Mouse (Mus musculus) heart, adult 8-10 months (tissue): ENCODE data around the gene Pdlim7. TPM values are rescaled to one million over a fixed set of nuclear protein-coding genes. Genes with fewer than 3 reads are reported as not detected.

Source experiments
- DNase-seq: peaks from one replicate; pipeline ENCODE4 v3.0.0; 2022; ENCODE audit warnings: low spot score
- total RNA-seq, 4 experiments: library from RNA; stranded (reverse); gene quantifications; 2 replicates each; pipeline ENCODE4 v1.2.4; 2022

Gene Pdlim7
- total RNA-seq, 4 experiments from 2014 or later = 38.4 to 49.4 (median 49.0) TPM

DNA sequence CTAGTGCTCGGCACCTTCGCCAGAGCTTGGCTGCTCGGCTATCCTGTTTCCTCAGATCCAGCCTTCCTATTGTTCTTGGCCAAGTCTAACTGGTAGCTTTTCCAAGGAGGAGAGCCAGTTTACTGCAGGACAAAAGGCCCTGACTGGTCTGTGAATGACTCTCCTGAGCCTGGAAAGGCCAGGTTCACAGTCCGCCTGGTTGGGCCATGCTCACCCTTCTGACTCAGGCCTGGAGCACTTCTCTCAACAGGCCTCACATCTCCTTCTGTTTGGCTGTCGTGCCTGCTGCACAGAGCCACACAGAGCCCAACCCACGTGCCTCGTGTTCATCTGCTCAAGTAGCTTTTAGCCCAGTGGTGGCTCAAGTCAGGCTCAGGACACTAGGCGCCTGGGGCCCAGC, 9.3 kb upstream of the Pdlim7 start:
- DNase-seq = peak; percentile 31

GRCm38 (mm10) chr13:55519606-55520005, 6.1 kb upstream of the Pdlim7 start:
- no peak for DNase-seq

DNA sequence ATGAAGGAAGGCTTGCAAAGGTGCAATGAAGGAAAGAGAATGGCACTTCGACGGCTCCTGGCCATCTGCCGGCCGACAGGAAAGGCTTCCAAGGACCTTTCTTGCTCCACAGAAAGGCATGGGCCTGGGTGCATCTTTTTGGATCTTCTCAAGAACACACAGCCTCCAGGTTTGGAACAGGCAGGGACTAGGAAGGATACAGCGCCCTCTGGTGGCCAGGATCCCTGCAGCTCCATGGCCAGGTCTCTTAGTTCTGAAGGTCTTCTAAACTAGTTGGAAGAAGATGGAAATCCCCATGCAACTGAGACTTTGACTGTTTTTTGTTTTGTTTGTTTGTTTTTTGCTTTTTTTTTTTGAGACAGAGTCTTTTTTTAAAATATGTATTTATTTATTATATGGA, 3.5 kb upstream of the Pdlim7 start:
- DNase-seq = peak; percentile 86

DNA sequence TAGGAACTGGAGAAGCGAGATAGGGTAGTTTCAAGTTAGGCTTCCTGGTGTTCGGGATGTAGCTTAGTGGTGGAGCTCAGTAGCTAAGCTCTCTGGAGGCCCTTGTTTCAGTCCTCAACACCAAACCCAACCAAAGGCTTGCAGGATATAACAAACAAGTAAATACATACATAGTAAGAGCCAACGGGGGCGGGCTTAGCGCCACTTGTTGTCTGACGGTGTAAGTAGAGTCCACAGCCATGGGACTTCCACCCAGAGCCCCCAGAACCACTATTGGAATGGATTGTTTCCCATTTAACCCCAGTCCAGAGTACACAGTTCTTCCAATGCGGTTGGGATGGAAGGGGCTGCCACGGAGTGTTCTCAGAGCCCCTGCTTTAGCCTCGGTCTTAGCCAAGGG, 352 bp upstream of the Pdlim7 start:
- DNase-seq = no peak

DNA sequence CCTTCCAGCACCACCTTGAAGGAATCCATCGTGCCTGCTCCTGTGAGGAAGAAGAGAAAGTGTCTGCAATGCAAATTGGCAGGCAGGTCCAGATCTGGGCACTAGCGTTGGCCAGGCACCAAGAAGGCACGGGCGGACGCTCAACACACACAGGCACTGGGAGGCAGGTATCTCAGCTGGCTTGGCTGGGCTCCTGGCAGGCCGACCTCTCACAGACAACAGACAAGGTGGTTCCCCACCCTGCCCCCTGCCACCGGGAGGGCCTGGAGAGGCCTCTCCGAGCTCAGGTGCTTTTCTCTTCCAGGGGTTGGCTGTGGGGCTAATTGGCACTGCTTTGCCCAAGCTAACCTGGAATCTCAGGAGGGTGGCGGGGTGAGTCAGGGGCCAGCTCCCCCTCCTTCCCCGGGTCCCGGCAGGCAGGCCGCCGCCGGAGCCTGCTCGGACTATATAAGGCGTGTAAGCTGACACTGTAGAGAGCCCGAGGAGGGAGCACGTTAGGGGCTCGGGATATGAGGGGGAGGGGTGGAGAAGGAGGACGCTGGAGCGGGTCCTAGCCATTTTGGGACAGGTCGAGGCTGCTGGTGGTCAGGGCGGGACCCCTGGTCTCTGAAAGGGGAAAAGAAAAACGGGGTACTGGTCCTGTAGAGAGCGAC, 971 bp downstream of the Pdlim7 start:
- DNase-seq = peak; percentile 56

DNA sequence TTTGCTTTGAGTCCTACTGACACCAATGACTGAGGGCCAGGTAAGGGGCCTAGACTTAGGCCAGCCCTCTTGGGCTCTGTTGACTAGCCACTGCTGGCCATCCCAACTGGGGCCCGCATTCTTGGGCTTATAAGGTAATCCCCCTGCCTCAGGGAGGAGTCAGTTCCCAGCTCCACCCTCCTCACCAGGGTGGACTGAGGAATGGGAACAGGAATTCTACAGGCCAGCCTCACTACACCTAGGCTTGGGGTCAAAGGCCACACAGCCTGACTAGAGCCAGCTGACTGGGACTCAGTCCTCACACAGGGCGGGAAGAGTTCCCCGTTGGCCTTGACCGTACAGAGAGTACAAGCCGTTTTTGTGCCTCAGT, 2.0 kb downstream of the Pdlim7 start:
- no peak for DNase-seq

GRCm38 (mm10) chr13:55510668-55511491, 2.6 kb downstream of the Pdlim7 start:
- peak; percentile 93 for DNase-seq

GRCm38 (mm10) chr13:55510332-55510667, 3.2 kb downstream of the Pdlim7 start:
- no peak for DNase-seq

DNA sequence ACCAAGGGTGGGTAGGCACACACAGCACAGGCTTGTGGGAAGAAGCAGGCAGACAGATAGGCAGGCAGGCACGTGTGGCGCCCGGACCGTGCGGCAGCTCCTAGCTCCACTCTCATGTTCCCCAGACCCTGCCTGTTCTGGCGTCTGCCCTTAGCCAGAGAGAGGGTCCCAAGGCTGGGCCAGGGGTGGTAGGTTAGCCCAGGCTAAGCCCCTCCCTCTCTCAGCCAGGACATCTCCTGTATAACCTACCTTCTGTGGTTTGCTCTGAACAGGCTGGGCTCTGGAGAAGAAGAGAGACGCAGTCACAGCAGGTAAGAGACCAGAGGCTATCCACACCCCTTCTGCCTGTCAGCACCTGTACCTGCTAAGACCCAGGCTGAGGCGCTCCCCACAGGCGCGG, 4.9 kb downstream of the Pdlim7 start:
- no peak for DNase-seq

DNA sequence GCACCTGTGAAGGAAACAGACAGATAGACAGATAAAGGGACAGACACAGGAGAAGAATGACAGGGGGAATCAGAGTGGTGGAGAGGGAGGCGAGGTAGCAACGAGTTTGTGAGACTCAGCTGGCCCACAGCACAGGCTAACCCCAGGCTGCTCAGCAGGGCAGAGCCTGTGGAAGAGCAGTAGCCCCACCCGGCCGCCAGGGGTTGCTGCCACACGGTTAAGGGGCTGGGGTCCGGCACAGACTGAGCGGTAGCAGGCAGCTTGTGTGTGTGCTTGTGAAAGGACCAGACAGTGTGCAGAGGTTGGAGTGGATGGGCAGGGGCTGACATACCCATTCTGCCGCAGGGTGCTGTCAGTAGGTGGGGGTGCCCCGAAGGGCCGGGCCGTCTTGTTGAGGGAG, 5.6 kb downstream of the Pdlim7 start:
- no peak for DNase-seq

DNA sequence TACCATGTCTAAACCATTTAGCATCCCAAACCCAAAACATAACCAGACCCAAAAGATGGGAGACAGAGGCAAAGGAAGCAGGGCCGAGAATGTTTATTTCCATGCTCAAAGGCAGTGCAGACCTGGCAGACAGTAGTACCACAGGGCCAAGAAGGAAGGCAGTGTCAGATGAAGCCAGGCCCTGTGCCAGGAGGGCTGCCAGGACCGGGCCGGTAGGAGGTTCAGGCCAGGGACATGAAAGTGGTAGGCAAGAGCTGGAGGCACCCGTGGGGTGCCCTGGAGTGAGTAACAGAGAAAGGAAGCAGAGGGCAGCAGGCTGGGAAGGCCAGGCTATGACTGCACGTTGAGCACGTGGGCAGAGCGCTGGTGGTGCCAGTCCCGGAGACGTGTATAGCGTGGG, 6.8 kb downstream of the Pdlim7 start:
- no peak for DNase-seq

DNA sequence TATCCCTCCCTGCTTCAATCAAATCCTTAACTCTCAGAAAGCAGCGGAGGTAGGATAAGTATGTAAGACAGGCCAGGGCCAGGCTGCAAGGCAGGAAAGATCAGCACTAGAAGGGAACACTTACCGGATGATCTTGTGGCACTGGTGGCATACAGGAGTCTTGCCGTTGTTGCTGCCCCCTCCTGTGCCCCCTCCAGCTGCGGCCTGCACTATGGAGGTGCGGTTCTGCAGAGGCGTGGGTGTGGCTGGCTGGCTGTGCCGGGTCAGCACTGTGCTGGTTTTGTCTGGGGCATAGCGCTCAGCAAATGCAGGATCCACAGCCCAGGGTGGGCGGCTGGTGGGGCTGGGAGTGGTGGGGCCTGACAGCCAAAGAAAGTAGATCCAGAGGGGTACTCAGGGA, 7.7 kb downstream of the Pdlim7 start:
- DNase-seq = no peak

DNA sequence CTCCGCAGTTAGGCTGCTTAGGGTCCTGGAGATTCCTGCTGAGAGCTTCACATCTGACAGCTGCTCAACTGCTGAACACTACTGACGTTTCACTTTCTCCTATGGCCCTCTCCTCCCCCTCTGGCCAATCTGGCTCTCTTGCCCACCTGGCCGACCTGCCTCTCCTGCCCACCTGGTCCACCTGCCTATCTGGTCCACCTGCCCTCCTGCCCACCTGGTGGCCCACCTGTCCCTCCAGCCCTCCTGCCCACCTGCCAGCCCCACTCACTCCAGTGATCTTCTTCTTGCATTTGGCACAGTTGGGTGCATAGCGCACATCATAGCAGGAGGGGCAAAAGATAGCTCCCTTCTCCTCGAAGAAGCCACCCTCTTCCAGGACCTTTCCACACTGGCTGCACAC, 9.1 kb downstream of the Pdlim7 start:
- no peak for DNase-seq

- no peak for DNase-seq
Measured at GRCm38 (mm10) chr13:55502405-55502804, 11.1 kb downstream of the Pdlim7 start.

DNA sequence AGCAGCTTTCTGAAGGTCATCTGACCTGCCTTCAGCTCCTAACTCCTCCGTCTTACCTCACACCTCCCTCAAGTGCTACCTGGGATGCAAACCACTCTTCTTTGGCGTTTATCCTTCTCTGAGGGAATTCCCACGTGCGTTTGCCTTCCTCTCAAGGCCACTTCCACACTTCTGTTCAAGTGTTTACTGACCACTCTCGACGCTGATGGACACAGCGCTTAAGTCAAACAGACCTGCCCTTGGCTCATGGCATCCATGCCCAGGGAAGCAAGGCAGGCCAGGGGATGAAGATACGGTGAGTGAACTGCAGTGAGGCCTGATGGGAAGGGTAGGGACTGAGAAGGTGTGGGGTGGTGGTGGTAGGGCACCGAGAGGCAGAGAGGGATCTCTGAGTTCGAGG, 12.9 kb downstream of the Pdlim7 start:
- DNase-seq = no peak

DNA sequence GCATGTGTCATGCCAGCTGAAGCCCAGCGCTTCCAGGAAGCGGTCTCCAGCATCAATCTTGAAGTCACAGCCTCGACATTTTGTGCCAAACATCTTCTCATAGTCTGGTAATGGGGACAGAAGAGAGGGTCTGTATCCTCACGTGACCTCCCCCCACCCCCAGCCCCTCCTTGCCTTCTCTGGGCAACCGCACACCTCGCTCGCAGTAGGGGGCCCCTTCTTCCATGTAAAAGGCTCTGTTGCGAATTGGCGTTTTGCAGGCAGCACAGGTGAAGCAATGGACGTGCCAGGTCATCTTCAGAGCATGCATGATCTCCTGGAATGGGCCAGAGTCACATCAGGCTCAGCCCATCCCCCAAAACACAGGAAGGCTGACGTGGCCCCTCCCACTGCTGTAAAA, 14.6 kb downstream of the Pdlim7 start:
- no peak for DNase-seq

GRCm38 (mm10) chr13:55496661-55497060, 16.8 kb downstream of the Pdlim7 start:
- DNase-seq = no peak

DNA sequence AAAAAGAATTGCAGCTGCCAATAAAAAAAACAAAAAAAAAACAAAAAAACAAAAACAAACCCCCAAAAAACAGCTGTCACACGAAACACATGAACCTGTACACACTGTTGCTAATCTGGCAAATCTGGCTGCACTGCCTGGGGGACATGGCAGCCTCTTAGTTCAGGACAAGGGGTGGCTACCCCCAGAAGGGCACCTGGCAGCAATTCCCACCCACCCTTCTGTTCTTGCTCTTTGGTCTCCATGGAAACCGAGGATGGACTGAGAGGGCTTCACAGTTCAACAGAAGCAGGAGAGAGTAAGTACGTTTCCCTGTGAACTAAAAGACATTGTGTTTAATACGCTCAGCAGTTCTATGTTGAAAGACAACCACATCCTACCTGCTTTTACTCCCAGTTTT, 17.8 kb downstream of the Pdlim7 start:
- DNase-seq = no peak

DNA sequence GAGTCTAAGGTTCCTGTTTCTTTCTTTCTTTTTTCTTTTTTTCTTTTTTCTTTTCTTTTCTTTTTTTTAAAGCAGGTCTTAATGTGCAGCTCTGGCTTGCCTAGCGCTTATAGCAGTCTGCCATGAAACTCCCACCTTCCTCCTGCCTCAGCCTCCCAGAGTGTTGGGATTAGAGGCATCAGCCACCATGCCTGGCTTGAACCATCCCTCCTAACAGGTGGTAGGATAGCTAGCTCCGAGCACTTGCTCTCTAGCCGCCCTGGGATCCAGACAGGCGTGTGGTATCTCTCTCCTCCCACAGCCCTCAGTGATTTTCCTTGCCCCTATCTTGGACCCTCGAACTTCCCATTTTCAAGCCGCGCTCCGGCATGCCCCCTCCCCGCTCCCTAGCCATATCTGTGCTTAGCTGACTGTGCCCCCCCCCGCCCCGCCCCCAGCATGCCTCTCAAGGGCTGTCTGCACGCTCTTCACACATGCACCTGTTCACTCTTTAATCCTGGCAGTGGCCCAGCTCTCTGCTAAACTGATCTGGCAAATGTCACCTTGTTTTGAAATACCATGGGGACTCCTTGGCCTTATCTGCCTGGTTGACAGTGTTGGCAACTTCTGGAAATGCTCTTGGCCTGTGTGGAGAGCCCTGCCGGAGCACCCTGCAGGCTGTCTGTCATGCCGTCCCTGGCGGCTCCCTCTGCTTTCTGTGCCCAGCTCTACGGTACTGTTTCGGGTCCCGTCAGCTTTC, 18.4 kb downstream of the Pdlim7 start:
- DNase-seq = no peak

GRCm38 (mm10) chr13:55494257-55494656, 19.2 kb downstream of the Pdlim7 start:
- no peak for DNase-seq

- DNase-seq = no peak
Measured at GRCm38 (mm10) chr13:55487578-55488498, 25.6 kb downstream of the Pdlim7 start, which contains the start of gene Dbn1. Gene Dbn1, minus strand, starts transcription at chr13:55488111.
